Mouse (Mus musculus): ENCODE data around the gene Spaar.
A peak's percentile ranks its signal among the peaks of the same experiment; 100 is the strongest.
"Not testable (repeated sequence)": the region's sequence is repeated elsewhere in the genome, so short reads cannot be mapped to it uniquely, and the experiment has no call there.

The Spaar gene

GRCm38 (mm10) chr4:43729126-43729525 lies 708 bp upstream of the Spaar start:
- no peak for DNase-seq

DNA sequence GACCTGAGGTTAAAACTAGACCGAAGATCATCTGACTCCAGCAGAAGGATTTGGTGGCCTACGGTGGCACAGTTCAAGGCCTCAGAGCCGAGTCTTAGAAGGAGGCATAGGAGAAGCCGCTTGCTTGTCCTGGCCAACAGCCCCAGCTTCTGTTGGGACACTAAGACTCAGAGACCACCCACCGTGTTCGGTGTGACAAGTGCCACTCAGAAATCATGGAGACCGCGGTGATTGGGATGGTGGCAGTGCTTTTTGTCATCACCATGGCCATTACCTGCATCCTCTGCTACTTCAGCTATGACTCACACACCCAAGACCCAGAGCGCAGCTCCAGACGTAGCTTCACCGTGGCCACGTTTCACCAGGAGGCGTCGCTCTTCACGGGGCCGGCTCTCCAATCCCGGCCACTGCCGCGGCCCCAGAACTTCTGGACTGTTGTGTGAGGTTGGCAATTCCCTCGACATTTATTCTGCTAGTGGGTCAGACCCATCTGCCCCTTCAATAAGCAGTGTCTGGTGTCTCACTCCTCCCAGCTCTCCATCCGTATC lies 990 bp downstream of the Spaar start:
- DNase-seq = no peak

DNA sequence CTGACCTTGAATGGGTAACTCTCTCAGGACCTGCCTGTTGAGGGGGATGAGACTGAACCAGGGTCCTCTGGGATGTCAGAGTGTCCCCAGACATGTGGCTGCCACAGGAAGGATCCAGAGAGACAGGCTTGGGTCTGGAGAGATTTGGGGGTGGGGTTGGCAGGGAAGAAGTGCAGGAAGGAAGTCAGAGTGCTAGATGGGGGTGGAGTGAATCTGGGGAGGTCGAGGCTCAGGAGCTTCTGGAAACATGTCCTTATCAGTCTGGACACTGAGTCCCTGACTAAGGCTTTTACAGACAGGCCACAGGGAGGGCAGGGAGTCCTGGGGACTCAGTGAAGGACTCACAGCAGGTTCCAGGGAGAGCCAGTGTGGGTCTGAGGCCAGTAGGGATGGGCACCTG lies 2.3 kb downstream of the Spaar start:
- no peak for DNase-seq

DNA sequence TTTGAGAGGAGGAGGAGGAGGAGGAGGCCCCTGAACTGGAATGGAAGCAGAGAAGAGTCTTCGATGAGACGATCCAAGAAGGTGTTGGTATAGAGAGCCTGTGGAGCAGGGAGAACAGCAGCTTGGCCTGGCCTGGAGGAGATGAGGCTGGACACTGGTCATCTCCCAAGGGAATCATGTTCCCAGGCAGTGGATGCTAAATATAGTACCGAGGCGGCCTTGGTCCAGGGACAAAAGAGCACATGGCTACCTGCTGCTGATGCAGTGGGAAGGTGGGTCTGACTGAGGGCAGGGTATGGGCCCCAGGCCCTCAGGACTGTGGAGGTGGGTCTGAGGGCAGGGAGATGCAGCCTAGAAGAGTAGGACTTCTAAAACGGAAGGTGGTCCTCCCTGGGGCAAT lies 3.4 kb downstream of the Spaar start:
- DNase-seq = no peak

DNA sequence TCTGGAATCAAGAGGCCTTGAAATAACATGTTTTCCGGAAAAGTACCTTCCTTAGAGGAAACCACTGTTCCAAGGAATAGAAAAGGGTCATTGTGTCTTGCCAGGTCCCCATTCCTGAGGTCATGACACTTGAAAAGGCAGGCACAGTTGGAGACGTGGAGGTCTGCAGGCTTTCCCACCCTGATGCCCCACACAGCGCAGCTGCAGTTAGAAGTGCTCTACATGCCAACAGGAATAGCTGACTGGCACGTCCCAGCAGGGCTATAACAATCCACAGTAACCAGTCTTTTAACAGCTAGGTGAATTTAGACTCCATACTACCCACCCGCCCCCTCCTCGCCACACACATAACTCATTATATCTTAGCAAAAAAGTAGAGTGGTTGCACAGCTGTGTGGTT lies 7.3 kb downstream of the Spaar start:
- no peak for DNase-seq

GRCm38 (mm10) chr4:43738989-43739674 lies 9.3 kb downstream of the Spaar start:
- no peak for DNase-seq

- no peak for DNase-seq
Measured at GRCm38 (mm10) chr4:43741526-43741925, 11.7 kb downstream of the Spaar start.

- no peak for DNase-seq
Measured at GRCm38 (mm10) chr4:43742637-43743036, 12.8 kb downstream of the Spaar start.

DNA sequence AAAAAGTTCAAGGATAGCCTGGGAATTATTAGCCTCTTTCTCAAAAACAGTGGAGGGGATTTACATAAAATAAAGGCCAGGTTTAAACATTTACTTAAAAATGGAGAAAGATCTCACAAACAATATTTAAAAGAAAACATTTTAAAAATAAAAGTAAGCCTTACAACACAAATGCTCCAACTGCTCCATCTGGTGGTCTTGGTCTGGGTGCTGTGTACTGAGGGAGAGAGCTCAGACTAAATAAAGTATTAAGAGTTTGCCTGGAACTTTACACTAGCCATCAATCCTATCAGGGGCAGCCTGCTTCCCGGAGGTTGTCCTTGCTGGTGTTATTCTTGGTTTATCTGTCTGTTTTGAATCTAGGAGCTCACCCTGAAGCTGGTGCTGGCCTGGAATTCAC lies 13.3 kb downstream of the Spaar start:
- no peak for DNase-seq

- DNase-seq = no peak
Measured at GRCm38 (mm10) chr4:43745187-43745586, 15.4 kb downstream of the Spaar start.

- no peak for DNase-seq
Measured at GRCm38 (mm10) chr4:43757213-43757612, 27.4 kb downstream of the Spaar start.

DNA sequence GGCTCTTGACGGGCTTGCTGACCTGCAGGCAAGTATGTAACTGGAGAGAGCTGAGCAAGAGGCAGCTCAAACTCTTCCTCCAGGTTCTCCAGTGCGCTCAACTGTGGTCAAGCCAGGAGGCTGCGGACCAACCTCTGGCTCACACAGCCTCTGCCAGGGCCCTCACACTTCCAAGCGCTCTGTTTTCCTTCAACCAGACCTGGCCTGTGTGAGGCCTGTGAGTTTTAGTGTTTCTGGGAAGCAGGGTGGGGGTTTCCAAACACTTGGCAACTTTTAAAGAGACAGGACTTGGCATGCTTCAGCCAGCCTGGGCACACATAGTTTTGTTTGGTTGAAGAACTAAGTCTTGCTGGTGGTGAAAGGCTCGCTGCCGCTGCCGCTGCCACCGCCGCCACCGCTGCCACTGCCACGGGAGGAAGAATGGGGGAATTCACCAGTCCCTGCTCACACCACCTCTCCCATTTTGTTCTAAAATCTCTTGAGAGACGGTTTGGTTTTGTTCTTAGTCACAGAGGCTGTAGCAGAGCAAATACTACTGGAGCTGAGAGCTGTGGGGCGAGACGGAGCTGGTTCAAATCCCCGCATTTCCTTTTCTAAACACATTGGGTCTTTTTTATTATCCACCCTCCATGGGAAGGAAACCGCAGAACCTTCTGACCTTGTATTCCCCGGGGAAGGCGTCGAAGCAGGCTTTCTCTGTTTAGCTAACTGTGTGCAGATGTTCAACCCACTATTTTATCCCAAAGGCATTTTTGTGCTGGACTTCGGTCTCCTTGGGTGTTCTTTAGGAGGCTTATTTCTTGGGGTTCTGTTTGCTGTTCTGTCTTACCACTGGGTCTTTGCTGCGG lies 30.0 kb downstream of the Spaar start:
- no peak for DNase-seq

GRCm38 (mm10) chr4:43760460-43760859 lies 30.6 kb downstream of the Spaar start:
- DNase-seq = no peak

DNA sequence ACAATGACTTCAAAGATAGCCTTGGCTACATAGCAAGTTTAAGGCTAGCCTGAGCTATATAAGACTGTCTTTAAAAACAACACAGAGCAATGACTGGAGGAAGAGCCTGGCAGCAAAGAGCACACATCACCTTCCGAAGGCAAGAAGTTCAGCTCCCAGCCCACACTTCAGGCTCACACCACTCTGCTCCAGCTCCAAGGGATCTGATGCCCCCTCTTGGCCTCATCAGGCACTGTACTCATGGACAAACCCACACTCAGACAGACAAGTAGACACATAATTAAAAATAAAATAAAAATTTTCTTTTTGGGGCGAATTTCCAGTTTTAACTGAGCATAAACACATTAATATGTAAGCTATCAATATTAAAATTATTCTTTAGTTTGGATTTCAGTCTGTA lies 31.5 kb downstream of the Spaar start:
- DNase-seq = no peak

DNA sequence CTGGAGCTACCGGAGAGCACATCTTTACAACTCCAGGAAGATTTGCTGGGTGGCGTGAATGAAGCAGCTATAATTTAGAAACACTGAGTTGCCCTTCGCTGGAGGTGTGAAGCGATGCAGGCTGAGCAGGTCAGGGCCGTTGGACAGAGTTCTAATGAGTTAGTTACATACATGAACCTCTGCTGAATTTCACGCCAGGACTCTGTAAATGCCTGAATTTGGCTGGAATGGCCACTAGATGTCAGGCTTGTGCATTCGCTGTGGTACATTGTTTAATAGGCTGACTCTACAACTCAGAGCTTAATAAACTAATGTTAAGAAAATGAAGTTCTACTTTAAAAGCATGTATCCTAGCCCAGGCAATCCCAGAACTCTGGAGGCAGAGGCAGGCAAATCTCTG lies 33.6 kb downstream of the Spaar start:
- peak; percentile 23 for DNase-seq

- no peak for DNase-seq
Measured at GRCm38 (mm10) chr4:43768341-43768740, 38.5 kb downstream of the Spaar start.

DNA sequence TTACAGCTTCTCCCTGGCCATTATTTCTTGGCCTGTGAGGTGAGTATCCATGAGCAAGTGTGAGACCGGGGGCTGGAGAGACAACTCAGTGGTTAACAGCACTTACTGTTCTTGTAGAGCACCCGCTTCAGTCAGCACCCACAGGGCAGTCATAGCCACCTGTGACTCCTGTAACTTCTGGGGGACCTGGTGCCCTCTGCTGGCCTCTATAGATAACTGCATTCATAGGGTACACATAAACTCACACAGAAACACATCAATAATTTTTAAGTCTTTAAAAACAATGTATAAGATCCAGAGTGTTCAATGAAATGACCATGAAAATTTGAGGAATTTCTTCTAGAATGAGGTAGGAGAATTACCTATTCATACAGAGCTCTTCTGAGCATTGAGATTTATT lies 39.5 kb downstream of the Spaar start:
- DNase-seq = no peak

DNA sequence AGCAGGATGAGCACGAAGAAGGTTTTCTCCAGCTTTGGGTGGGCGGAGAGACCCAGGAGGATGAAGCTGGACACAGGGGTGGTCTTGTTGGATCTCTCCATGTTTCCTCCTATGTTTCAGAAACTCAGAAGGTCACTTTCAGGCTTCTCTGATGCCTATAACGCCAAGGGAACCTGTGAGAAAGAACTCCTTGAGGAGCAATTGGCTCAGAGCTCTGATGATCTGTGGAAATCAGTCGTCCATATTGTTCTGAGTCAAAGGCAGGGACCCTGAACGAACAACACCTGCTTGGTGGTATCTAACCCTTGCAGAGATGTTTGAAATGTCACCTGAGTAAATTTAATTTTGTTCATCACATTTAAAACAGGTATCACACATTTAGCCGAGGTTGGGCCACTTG lies 41.1 kb downstream of the Spaar start, which contains the start of gene Olfr159:
Gene Olfr159, minus strand, starts transcription at position 101 of the 400 bp plus-strand sequence.
- DNase-seq = no peak

DNA sequence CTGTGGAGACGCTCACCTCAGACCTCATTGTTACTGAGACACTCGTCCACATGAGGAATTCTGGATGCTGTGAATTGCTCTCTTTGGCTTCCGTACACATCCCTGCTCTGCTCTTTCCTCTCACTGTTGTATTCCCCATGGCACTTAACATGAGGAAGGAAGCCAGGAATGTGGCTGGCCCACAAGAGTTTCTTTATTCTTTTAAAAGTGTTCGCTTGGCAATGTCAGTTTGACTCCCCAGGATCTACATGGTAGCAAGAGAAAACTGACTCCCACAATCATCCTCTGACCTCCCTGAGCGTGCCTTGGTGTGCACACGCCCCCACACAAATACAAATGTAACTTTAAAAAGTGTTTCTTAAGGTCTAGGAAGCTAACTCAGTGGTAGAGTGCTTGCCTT lies 41.8 kb downstream of the Spaar start:
- DNase-seq = no peak

DNA sequence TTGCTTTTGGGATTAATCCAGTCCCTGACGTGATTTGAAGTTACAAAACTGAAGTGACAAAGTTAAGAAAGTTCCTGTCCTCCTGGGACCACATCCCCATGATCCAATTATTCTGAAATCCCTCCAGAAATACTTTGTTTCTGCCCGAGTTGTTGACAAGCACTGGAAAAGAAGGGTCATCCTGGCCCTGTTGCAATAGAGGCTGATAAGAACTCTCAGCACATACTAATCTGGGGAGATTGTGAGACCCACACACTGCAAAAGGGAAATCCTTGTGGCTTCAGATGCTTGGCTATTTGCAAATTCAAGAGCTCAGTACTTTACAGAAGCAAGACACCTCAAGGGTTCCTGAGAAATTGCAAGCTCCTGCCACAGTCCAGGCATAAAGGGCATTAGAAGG lies 42.5 kb downstream of the Spaar start:
- DNase-seq = no peak

GRCm38 (mm10) chr4:43795296-43795695 lies 65.5 kb downstream of the Spaar start:
- DNase-seq = no peak

DNA sequence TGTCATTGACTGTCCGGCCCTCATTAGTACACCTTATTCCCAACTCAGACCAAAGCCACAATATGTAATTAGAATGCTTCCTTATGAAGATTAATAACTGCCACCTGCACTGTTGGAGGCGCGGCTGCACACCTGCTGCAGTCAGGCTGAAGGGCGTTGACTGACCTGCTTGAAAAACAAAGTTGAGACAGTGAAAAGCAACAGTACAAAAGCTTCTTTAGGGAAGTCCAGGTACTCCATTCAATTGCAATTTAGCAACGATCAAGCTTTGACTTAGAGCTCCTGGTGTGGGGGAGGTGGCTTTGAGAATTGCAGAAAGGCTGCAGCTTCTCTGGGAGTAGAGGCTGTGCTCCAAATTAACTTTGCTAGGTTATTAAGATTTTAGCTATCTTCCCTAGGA lies 66.0 kb downstream of the Spaar start:
- DNase-seq = not testable (repeated sequence)

GRCm38 (mm10) chr4:43798936-43799335 lies 69.1 kb downstream of the Spaar start:
- DNase-seq = no peak
